Mouse (Mus musculus): ENCODE measurements around the gene Nmb.
"Not testable (repeated sequence)": the region's sequence is repeated elsewhere in the genome, so short reads cannot be mapped to it uniquely, and the experiment has no call there.

The Nmb gene

DNA sequence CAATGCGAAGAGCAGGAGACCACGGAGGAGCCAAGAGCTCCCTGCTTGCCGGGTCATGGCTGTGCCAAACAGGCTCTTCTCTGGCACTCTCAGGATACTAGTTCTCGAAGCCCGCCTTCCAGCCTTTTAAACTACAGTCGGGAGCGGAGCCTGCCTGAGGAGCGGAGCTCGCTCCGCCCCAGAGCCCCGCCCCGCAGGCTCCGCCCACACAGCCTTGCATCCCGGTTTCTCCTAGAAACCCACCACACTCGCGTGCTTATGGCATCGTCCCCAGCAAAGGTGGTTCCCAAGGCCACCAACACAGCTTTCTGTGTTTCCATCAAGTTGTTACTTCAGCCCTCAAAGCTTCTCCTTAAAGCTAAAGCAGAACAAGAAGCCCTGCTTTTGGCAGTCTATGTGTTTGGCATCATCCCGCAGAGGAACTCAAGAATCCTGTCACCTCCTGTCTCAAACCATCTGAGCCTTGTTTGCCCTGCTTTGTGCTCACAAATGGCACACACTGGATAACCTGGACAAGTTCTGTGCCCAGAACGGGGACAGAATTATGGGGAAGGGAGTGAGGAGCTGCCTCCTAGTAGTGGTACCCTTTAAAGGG, at the start of gene Nmb:
Nmb (minus strand) TSS at position 156 of the 595 bp plus-strand sequence.
- peak; percentile 33 to 40 for DNase-seq (ENCODE audit: low spot score in 2 of 2)

DNA sequence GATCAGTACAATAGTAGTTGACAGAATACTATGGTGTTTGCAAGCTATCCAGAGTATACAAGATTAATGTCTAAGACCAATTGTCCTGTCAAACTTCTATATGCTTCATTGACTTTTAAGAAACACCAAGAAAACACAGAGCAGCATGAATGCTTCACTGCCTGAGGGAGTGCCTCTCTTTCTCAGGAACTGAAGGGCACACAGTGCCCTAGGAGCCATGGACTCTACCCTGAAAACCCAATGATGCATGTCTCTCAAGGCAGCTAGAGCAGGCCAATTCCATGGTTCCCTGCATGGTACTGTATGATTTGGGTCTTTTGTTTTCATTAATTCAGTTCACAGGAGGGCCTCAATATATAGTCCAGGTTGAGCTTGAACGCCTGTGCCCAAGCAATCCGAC, 49.4 kb upstream of the Nmb start:
- DNase-seq (ENCODE audit: low spot score in 2 of 2) = no peak

DNA sequence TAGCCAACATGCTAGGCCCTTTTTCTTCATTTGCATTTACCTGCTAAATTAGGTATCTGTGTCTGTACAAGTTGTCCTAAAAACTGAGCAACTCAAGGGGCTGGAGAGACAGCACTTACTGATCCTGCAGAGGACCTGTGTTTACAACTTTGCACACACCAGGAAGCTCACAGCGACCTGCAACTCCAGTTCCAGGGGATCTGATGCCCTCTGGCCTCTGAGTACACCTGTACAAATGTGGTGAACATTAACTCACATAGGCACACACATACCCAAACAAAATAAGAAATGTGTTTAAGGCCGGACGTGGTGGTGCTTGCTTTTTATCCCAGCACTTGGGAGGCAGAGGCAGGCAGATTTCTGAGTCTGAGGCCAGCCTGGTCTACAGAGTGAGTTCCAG, 47.3 kb upstream of the Nmb start:
- no peak for DNase-seq (ENCODE audit: low spot score in 2 of 2)

DNA sequence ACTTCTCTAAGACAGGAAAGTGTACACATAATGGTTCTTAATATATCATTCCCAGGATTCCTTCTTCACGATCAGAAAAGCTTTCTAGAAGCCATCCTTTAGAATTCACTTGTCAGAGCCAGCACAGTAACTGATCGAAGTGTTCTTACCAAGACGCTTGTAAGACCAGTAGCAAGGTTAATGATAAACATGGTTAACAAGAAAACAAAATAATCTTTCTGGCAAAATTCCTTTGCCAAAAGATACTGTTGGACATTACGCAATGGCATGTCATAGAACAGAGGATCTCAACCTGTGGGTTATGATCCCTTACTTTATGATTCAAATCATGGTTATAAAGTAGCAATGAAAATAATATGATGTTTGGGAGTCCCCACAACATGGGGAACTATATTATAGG, 46.6 kb upstream of the Nmb start:
- DNase-seq (ENCODE audit: low spot score in 2 of 2) = no peak

GRCm38 (mm10) chr7:80947445-80948350, 42.8 kb upstream of the Nmb start, which contains the start of gene Sec11a:
Gene Sec11a (minus strand): TSS chr7:80947780.
- peak; percentile 92 for DNase-seq (ENCODE audit: low spot score in 2 of 2)

DNA sequence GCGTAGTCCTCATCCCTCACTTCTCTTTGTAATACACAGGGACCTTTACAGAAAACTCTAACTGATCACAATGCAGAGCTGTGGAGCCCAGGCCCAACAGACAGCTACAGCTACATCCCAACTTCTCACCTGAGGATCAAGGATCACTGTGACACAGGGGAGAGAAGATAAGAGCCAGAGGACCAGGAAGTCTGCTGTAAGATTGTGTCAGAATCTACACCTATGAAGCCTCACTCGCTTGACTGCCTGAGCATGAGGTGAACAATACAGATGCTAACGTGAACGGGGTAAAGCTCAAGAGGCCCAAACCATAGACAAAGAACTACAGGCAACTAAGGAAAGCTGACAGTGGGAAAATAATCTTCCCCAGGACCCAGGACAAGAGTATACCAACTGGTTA, 34.9 kb upstream of the Nmb start:
- DNase-seq (ENCODE audit: low spot score in 2 of 2) = no peak

GRCm38 (mm10) chr7:80937304-80937666, 32.4 kb upstream of the Nmb start:
- DNase-seq (ENCODE audit: low spot score in 2 of 2) = not testable (repeated sequence)

DNA sequence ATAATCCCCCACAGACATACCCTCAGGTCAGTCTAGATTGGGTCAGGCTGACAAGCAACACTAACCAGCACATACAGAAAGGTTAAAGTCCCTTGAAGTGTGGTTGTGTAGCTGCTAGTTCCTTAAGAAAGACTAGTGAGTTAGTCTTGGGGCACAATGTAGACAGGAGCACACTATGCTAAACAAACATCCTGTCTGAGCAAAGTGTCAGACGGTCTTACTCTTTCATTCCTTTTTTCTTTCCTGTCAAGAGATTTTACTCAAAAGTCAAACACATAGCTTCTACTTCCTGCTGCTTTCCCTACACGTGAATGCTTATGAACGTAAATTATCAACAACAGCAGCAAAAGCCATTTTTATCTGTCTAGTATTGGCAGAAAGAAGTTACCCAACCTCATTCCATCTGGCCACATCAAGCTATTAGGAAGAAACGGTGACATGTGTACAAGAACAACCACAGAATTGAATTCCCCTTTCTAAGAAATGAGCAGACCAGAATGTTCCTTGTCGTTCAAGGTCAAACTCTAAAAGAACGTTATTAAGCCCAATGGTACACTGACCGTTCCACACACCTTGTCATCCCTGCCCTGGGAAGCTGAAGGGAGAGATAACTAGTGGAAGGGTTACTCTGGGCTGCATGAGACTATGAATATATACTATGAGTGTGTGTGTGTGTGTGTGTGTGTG, 31.9 kb upstream of the Nmb start:
- not testable (repeated sequence) for DNase-seq (ENCODE audit: low spot score in 2 of 2)

GRCm38 (mm10) chr7:80935834-80936233, 31.0 kb upstream of the Nmb start:
- no peak for DNase-seq (ENCODE audit: low spot score in 2 of 2)

DNA sequence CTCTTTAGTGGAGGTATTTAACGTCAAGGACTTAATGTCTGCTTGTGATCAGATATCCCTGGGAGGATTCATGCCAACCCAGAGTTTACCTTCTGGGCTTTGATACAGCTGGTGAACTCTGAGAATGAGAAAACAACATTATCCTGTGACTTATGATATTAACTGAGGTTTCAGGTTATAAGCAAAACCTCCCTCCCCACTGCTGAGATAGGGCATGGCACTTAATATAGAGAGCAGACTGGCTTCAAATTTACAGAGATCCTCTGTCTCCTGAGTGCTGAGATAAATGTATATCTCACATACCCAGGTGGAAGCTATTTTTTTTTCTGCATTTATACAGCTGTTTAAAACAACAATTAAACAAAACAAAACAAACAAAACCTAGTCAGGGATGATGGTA, 27.9 kb upstream of the Nmb start:
- no peak for DNase-seq (ENCODE audit: low spot score in 2 of 2)

GRCm38 (mm10) chr7:80931618-80932207, 26.8 kb upstream of the Nmb start:
- DNase-seq (ENCODE audit: low spot score in 2 of 2) = no peak

- DNase-seq (ENCODE audit: low spot score in 2 of 2) = no peak
These were observed 18.3 kb upstream of the Nmb start for GRCm38 (mm10) chr7:80923165-80923564.

DNA sequence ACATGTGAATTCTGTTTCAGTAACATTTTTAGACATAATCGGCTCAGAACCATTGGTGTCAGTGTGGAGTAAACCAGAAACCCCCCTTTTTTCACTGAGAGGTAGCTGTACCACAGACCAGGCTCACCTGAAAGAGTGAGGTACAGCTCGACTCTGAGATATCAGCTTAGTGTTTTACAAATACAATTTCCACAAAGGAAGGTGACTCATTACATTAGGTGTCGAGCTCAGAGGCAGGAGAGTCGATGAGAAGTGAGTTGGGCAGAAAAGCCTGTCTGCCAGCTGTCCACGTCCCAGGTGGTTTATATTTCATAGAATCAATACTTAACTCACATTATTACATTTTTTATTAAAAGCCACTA, 14.8 kb upstream of the Nmb start:
- no peak for DNase-seq (ENCODE audit: low spot score in 2 of 2)

- DNase-seq (ENCODE audit: low spot score in 2 of 2) = no peak
These were observed 14.2 kb upstream of the Nmb start for GRCm38 (mm10) chr7:80918982-80919646.

GRCm38 (mm10) chr7:80917916-80918465, 13.1 kb upstream of the Nmb start:
- no peak for DNase-seq (ENCODE audit: low spot score in 2 of 2)

DNA sequence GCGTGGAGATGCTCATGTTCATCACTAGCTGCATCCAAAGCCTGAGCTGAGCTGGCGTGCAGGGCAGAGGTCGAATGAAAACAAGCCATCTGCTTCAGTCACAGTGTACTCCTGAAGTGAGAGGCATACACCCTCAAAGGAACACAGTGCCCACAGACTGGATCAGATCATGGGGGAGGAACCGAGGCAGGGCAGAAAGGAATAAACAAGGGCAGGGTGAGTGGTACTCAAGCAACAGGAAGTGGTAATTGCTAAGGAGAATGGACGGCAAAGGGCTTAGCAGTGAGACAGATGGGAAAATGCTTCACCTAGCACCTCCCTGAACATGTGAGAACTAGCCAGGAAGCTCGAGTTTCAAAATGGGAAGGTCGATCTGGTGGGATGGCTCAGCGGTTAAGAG, 7.6 kb upstream of the Nmb start:
- DNase-seq (ENCODE audit: low spot score in 2 of 2) = no peak

GRCm38 (mm10) chr7:80911053-80911452, 6.2 kb upstream of the Nmb start:
- DNase-seq (ENCODE audit: low spot score in 2 of 2) = no peak

- no peak for DNase-seq (ENCODE audit: low spot score in 2 of 2)
These were observed 1.1 kb downstream of the Nmb start for GRCm38 (mm10) chr7:80903625-80904422.

DNA sequence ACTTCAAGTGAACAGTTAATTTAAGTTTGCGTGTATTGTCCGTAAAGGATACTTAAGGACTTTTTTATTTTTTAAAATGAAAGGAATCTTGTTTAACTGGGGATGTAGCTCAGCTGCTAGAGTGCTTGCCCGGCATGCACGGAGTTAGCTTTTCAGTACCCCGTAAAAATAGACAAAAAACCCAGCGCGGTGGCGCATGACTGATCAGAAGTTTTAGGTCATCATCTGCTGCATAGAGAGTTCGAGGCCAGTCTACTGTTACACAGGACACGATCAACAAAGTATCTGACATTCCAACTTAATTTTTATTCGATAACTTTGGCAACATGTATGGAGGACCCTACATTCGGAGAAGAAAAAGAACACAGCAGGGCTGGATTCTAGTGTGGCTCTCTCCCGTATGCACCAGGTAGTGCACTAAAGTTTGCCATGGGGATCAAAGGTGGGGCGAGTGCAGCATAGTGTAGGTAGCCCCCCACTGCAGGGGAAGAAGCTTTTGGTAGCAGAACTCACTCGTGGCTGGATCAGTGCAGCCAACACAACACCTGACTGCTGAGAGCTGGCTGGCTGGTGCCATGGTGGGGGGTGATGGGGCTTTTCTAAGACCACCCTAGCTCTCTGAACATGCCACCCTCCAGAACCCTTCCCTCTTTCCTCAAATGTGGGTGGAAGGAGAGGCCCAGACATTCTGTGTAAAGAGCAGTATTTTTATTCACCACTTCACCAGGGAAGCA, 3.2 kb downstream of the Nmb start:
- DNase-seq (ENCODE audit: low spot score in 2 of 2) = no peak

GRCm38 (mm10) chr7:80900944-80901501, 3.9 kb downstream of the Nmb start, which contains the start of gene Wdr73:
Gene Wdr73 (minus strand): TSS chr7:80901269.
- peak; percentile 73 to 81 for DNase-seq (ENCODE audit: low spot score in 2 of 2)
